Mouse (Mus musculus) heart, postnatal 0 days (tissue): ENCODE results near the gene Mlxip. TPM values are rescaled to one million over a fixed set of nuclear protein-coding genes. Genes with fewer than 3 reads are reported as not detected.

Source experiments
- ATAC-seq: fragments of 200-750 bp; cut with Nextera tagmentation; 2 replicates; pipeline ENCODE4 v1.8.0; 2017; ENCODE audit warnings: low read depth, moderate number of reproducible peaks, moderate library complexity; ENCODE audit not compliant: insufficient read depth
- DNase-seq: peaks from one replicate; pipeline ENCODE4 v3.0.0-alpha.2; 2016; ENCODE audit warnings: low spot score
- H3K27ac ChIP-seq: fragments of 300-500 bp; sonication (generic); 2 replicates; pipeline ENCODE4 v1.5.1; 2014; ENCODE audit warnings: low read depth, mild to moderate bottlenecking
- H3K27me3 ChIP-seq: fragments of 300-500 bp; sonication (generic); 2 replicates; pipeline ENCODE4 v1.6.1; 2014; ENCODE audit warnings: low read length, mixed read lengths; ENCODE audit not compliant: control insufficient read depth, insufficient read depth
- H3K36me3 ChIP-seq: fragments of 300-500 bp; sonication (generic); replicated peaks from 2 replicates; pipeline ENCODE4 v1.6.1; 2014; ENCODE audit warnings: low read length, mixed read lengths; ENCODE audit not compliant: control insufficient read depth, insufficient read depth
- H3K4me1 ChIP-seq: fragments of 300-500 bp; sonication (generic); 2 replicates; pipeline ENCODE4 v1.6.1; 2014; ENCODE audit warnings: antibody characterized with exemption; ENCODE audit not compliant: control insufficient read depth, insufficient read depth
- H3K4me2 ChIP-seq: fragments of 300-500 bp; sonication (generic); 2 replicates; pipeline ENCODE4 v1.6.1; 2014; ENCODE audit warnings: low read depth, mild to moderate bottlenecking, low read length, moderate library complexity
- H3K4me3 ChIP-seq: fragments of 300-500 bp; sonication (generic); 2 replicates; pipeline ENCODE4 v1.5.1; 2014; ENCODE audit warnings: low read depth, low read length
- H3K9ac ChIP-seq: fragments of 300-500 bp; sonication (generic); replicated peaks from 2 replicates; pipeline ENCODE4 v1.6.1; 2014; ENCODE audit warnings: low read depth, low read length, mixed read lengths
- H3K9me3 ChIP-seq: fragments of 300-500 bp; sonication (generic); replicated peaks from 2 replicates; pipeline ENCODE4 v1.6.1; 2016; ENCODE audit warnings: low read length; ENCODE audit not compliant: control insufficient read depth
- CTCF ChIP-seq: IDR thresholded peaks from 2 replicates; pipeline ENCODE4 v1.5.1; 2016; ENCODE audit warnings: antibody characterized with exemption, control low read depth, low read depth
- EP300 ChIP-seq: IDR thresholded peaks from 2 replicates; pipeline ENCODE4 v1.6.1; 2016; ENCODE audit warnings: antibody characterized with exemption, low read depth
- WGBS: fragments of 180-500 bp; shearing (Covaris S2); extraction: QIAGEN DNeasy Blood & Tissue Kit; methylation state at CpG from one replicate; pipeline ENCODE4 v1.1.7; 2014; 5-methylcytosine and 5-hydroxymethylcytosine counted together
- polyA plus RNA-seq: library from polyadenylated mRNA; unstranded; fragments of >200 nt; fragmentation: Nextera tagmentation; extraction: Ambion mirVana; gene quantifications from 2 replicates; pipeline ENCODE4 v1.2.1, GENCODE M21; 2015
- total RNA-seq: library from RNA; depleted of rRNA; stranded (reverse); fragments of >200 nt; gene quantifications from 2 replicates; pipeline ENCODE4 v1.2.3, GENCODE M21; 2014; ENCODE audit warnings: low replicate concordance

The Mlxip gene
- total and polyA plus RNA-seq, 2 experiments from 2014 or later = 7.3 to 13.4 TPM

- Histone ChIP-seq H3K4me3 (no peak overlapping the region), H3K4me1 (peaks cover 10% of the 10 kb centered on the region), H3K9me3 (no peaks in the 10 kb centered on the region), H3K36me3 (peaks cover 54% of the 10 kb centered on the region), H3K9ac (no peak overlapping the region), H3K27me3 (no peaks in the 10 kb centered on the region), H3K4me2 (no peak overlapping the region), H3K27ac (no peak overlapping the region)
- DNase-seq (peak; percentile 50), ATAC-seq (no peak)
- TF ChIP-seq CTCF = peak; percentile 89
- TF ChIP-seq EP300 = no peak
- 76% methylated on average over 13 of the region's 13 CpGs for WGBS
Measured at GRCm38 (mm10) chr5:123368869-123369488, 25.6 kb upstream of the Mlxip start.

- TF ChIP-seq CTCF (no peak), EP300 (no peak)
- no peak overlapping the region for H3K4me2 ChIP-seq
- no peak overlapping the region for H3K27ac ChIP-seq
- no peak overlapping the region for H3K4me3 ChIP-seq
- no peaks in the 10 kb centered on the region for H3K9me3 ChIP-seq
- no peaks in the 10 kb centered on the region for H3K27me3 ChIP-seq
- DNase-seq = no peak
- ATAC-seq = no peak
- 92% methylated on average over 5 of the region's 5 CpGs for WGBS
- H3K36me3 ChIP-seq = peaks cover 54% of the 10 kb centered on the region
- H3K4me1 ChIP-seq = no peaks in the 10 kb centered on the region
- no peak overlapping the region for H3K9ac ChIP-seq
Measured at GRCm38 (mm10) chr5:123370049-123370448, 24.5 kb upstream of the Mlxip start.

GRCm38 (mm10) chr5:123375262-123375661 is 19.3 kb upstream of the Mlxip start:
- DNase-seq (no peak), ATAC-seq (no peak)
- no peak for TF ChIP-seq EP300
- no peak for TF ChIP-seq CTCF
- WGBS = 90% methylated on average over 10 of the region's 10 CpGs
- Histone ChIP-seq H3K9me3 (no peaks in the 10 kb centered on the region), H3K27ac (no peak overlapping the region), H3K4me2 (no peak overlapping the region), H3K4me3 (no peak overlapping the region), H3K36me3 (peaks cover 35% of the 10 kb centered on the region), H3K4me1 (no peaks in the 10 kb centered on the region), H3K27me3 (no peaks in the 10 kb centered on the region), H3K9ac (no peak overlapping the region)

- no peak overlapping the region for H3K9ac ChIP-seq
- no peak overlapping the region for H3K27ac ChIP-seq
- H3K27me3 ChIP-seq = 0 out of 2 replicates have a peak, but pooled peaks cover under 1% of the 10 kb centered on the region
- no peak for TF ChIP-seq CTCF
- no peak for TF ChIP-seq EP300
- no peaks in the 10 kb centered on the region for H3K4me1 ChIP-seq
- no peak overlapping the region for H3K4me3 ChIP-seq
- H3K4me2 ChIP-seq = no peak overlapping the region
- DNase-seq (no peak), ATAC-seq (no peak)
- WGBS = 86% methylated on average over 6 of the region's 6 CpGs
- no peaks in the 10 kb centered on the region for H3K9me3 ChIP-seq
- H3K36me3 ChIP-seq = peaks cover 28% of the 10 kb centered on the region
Measured at GRCm38 (mm10) chr5:123375793-123376452, 18.7 kb upstream of the Mlxip start.

DNA sequence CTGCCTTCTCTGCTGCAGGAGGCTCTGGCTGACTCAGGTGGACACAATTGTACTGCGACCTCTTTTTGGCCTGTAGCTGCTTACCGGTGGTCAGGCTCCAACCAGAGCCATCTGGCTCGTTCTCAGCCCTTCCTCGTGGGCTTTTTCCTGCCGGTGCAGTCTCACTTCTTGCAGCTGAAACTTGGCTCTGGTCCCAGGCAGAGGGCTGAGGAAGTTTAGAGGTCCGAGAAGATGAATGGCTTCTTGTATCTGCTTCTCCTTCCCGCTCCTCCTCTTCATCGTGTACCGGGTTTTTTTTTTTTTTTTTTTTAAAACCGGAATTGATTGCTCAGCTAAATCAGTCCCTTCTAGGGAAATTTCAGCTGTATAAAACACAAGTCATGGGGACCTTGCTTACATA is 18.0 kb upstream of the Mlxip start:
- peak; percentile 48 for DNase-seq
- 0 out of 2 replicates have a peak, but pooled peaks have one; percentile 18 for ATAC-seq
- no peaks in the 10 kb centered on the region for H3K9me3 ChIP-seq
- H3K9ac ChIP-seq = no peak overlapping the region
- H3K4me3 ChIP-seq = no peak overlapping the region
- H3K4me1 ChIP-seq = no peaks in the 10 kb centered on the region
- H3K27ac ChIP-seq = no peak overlapping the region
- TF ChIP-seq EP300 (no peak), CTCF (no peak)
- WGBS = 23% methylated on average over 10 of the region's 10 CpGs
- H3K27me3 ChIP-seq = 0 out of 2 replicates have a peak, but pooled peaks cover 3% of the 10 kb centered on the region
- peaks cover 22% of the 10 kb centered on the region for H3K36me3 ChIP-seq
- peak overlapping the region; percentile 20; the same call in 1 of the 2 replicates for H3K4me2 ChIP-seq
